Mouse (Mus musculus) CH12.LX (cell line): Measurements from ENCODE around the gene B3galt1. TPM values are rescaled to one million over a fixed set of nuclear protein-coding genes. Genes with fewer than 3 reads are reported as not detected.

Experiments used
- DNase-seq: peaks from one replicate; pipeline ENCODE4 v3.0.0-alpha.2; 2013; ENCODE audit errors: extremely low read depth
- H3K27ac ChIP-seq: 2 replicates; pipeline ENCODE4 v1.5.1; 2012; ENCODE audit warnings: low read depth, mild to moderate bottlenecking, control low read depth, moderate library complexity; ENCODE audit not compliant: insufficient read depth
- H3K27me3 ChIP-seq: replicated peaks from 2 replicates; pipeline ENCODE3; 2012; ENCODE audit warnings: inconsistent platforms
- H3K36me3 ChIP-seq, 2 experiments: replicated peaks in 1 of 2; 2 replicates each; pipeline versions ENCODE3 to v1.6.1; 2012; ENCODE audit warnings: inconsistent platforms in 1 of 2, low read length in 1 of 2, mild to moderate bottlenecking in 1 of 2, mixed read lengths in 1 of 2, moderate library complexity in 1 of 2; ENCODE audit not compliant: control insufficient read depth in 1 of 2, insufficient read depth in 1 of 2
- H3K4me1 ChIP-seq, 2 experiments: 2 replicates each; pipeline ENCODE4 v1.6.1; 2012; ENCODE audit warnings: inconsistent platforms in 1 of 2, moderate library complexity in 1 of 2; ENCODE audit not compliant: insufficient read depth in 2 of 2, control insufficient read depth in 1 of 2
- H3K4me2 ChIP-seq: 2 replicates; pipeline ENCODE4 v1.6.1; 2012; ENCODE audit warnings: low read depth, mild to moderate bottlenecking, control low read depth; ENCODE audit not compliant: poor library complexity, insufficient read depth, severe bottlenecking
- H3K4me3 ChIP-seq, 3 experiments: fragments of 150-350 bp in 1 of 3; sonication (generic) in 1 of 3; replicated peaks in 1 of 3; 2 replicates each; pipeline versions ENCODE3 to v1.5.1; 2011 to 2012; ENCODE audit warnings: low read depth in 2 of 3, low read length in 2 of 3, mild to moderate bottlenecking in 2 of 3, moderate library complexity in 2 of 3, control low read depth in 1 of 3, improper control_type of control experiment in 1 of 3, inconsistent platforms in 1 of 3, mixed read lengths in 1 of 3; ENCODE audit not compliant: poor library complexity in 1 of 3
- H3K79me2 ChIP-seq: replicated peaks from 2 replicates; pipeline ENCODE4 v1.6.1; 2012; ENCODE audit warnings: mild to moderate bottlenecking, moderate library complexity; ENCODE audit not compliant: control insufficient read depth, poor library complexity, insufficient read depth, severe bottlenecking; ENCODE audit errors: extremely low read depth
- H3K9ac ChIP-seq: 2 replicates; pipeline ENCODE4 v1.6.1; 2012; ENCODE audit warnings: low read depth, mild to moderate bottlenecking, control low read depth, moderate library complexity; ENCODE audit not compliant: insufficient read depth
- H3K9me3 ChIP-seq: replicated peaks from 2 replicates; pipeline ENCODE3; 2012; ENCODE audit warnings: low read length, inconsistent platforms, mixed read lengths
- BHLHE40 ChIP-seq: IDR thresholded peaks from 2 replicates; pipeline ENCODE4 v1.6.1; 2011; ENCODE audit warnings: mild to moderate bottlenecking, low read depth, low read length, improper control_type of control experiment
- CHD1 ChIP-seq: IDR thresholded peaks from 2 replicates; pipeline ENCODE4 v1.6.1; 2012; ENCODE audit warnings: low read depth, low read length, improper control_type of control experiment, inconsistent platforms
- CHD2 ChIP-seq: IDR thresholded peaks from 2 replicates; pipeline ENCODE4 v1.6.1; 2011; ENCODE audit warnings: low read length, improper control_type of control experiment
- ETS1 ChIP-seq: conservative IDR thresholded peaks from 2 replicates; pipeline ENCODE4 v1.6.1; 2012; ENCODE audit warnings: low read depth, mild to moderate bottlenecking, inconsistent platforms, low read length, improper control_type of control experiment, moderate library complexity
- JUN ChIP-seq: IDR thresholded peaks from 2 replicates; pipeline ENCODE4 v1.6.1; 2011; ENCODE audit warnings: low read depth, mild to moderate bottlenecking, low read length, improper control_type of control experiment, moderate library complexity; ENCODE audit not compliant: insufficient read depth
- JUND ChIP-seq: conservative IDR thresholded peaks from 2 replicates; pipeline ENCODE4 v1.6.1; 2011; ENCODE audit warnings: low read depth, low read length, improper control_type of control experiment
- MAX ChIP-seq: IDR thresholded peaks from 2 replicates; pipeline ENCODE4 v1.6.1; 2011; ENCODE audit warnings: low read length, improper control_type of control experiment
- MAZ ChIP-seq: IDR thresholded peaks from 2 replicates; pipeline ENCODE4 v1.6.1; 2012; ENCODE audit warnings: low read depth, mild to moderate bottlenecking, inconsistent platforms, low read length, improper control_type of control experiment, moderate library complexity
- MEF2A ChIP-seq: IDR thresholded peaks from 2 replicates; pipeline ENCODE4 v1.6.1; 2014; ENCODE audit warnings: low read depth, mild to moderate bottlenecking, inconsistent platforms, low read length, improper control_type of control experiment, borderline replicate concordance
- MXI1 ChIP-seq: IDR thresholded peaks from 2 replicates; pipeline ENCODE4 v1.6.1; 2011; ENCODE audit warnings: mild to moderate bottlenecking, low read depth, low read length, improper control_type of control experiment
- PAX5 ChIP-seq: IDR thresholded peaks from 2 replicates; pipeline ENCODE4 v1.6.1; 2012; ENCODE audit warnings: low read length, inconsistent platforms, mixed read lengths
- POLR2A ChIP-seq: IDR thresholded peaks from 2 replicates; pipeline ENCODE4 v1.6.1; 2011; ENCODE audit warnings: low read depth, mild to moderate bottlenecking, improper control_type of control experiment, low read length
- RAD21 ChIP-seq: IDR thresholded peaks from 2 replicates; pipeline ENCODE4 v1.6.1; 2011; ENCODE audit warnings: low read depth, mild to moderate bottlenecking, low read length, improper control_type of control experiment, moderate library complexity
- RCOR1 ChIP-seq: conservative IDR thresholded peaks from 2 replicates; pipeline ENCODE4 v1.6.1; 2012; ENCODE audit warnings: low read depth, mild to moderate bottlenecking, inconsistent platforms, low read length, improper control_type of control experiment
- SIN3A ChIP-seq: IDR thresholded peaks from 2 replicates; pipeline ENCODE4 v1.6.1; 2012; ENCODE audit warnings: low read length, improper control_type of control experiment, inconsistent platforms
- TCF12 ChIP-seq: IDR thresholded peaks from 2 replicates; pipeline ENCODE4 v1.6.1; 2014; ENCODE audit warnings: low read depth, mild to moderate bottlenecking, inconsistent platforms, low read length, improper control_type of control experiment
- UBTF ChIP-seq: IDR thresholded peaks from 2 replicates; pipeline ENCODE4 v1.6.1; 2012; ENCODE audit warnings: low read depth, mild to moderate bottlenecking, inconsistent platforms, low read length, improper control_type of control experiment, moderate library complexity
- USF1 ChIP-seq: IDR thresholded peaks from 2 replicates; pipeline ENCODE4 v1.6.1; 2014; ENCODE audit warnings: low read depth, mild to moderate bottlenecking, inconsistent platforms, low read length, improper control_type of control experiment
- USF2 ChIP-seq: conservative IDR thresholded peaks from 2 replicates; pipeline ENCODE4 v1.6.1; 2011; ENCODE audit warnings: low read depth, low read length, improper control_type of control experiment
- ZC3H11A ChIP-seq: IDR thresholded peaks from 2 replicates; pipeline ENCODE4 v1.6.1; 2012; ENCODE audit warnings: low read depth, mild to moderate bottlenecking, inconsistent platforms, low read length, improper control_type of control experiment
- ZKSCAN1 ChIP-seq: IDR thresholded peaks from 2 replicates; pipeline ENCODE4 v1.6.1; 2012; ENCODE audit warnings: low read depth, inconsistent platforms, low read length, improper control_type of control experiment, borderline replicate concordance
- ZMIZ1 ChIP-seq: IDR thresholded peaks from 2 replicates; pipeline ENCODE4 v1.6.1; 2012; ENCODE audit warnings: low read depth, mild to moderate bottlenecking, inconsistent platforms, low read length, improper control_type of control experiment
- ZNF384 ChIP-seq: IDR thresholded peaks from 2 replicates; pipeline ENCODE4 v1.6.1; 2012; ENCODE audit warnings: low read depth, low read length, improper control_type of control experiment, inconsistent platforms
- dilution Hi-C: fragments of 300-500 bp; cut with MboI; formaldehyde crosslinking; loops from 2 replicates; pipeline ENCODE4 v1.14.3; 2020; ENCODE audit warnings: low sequenced_read_pairs; ENCODE audit not compliant: extremely low pct_unique_long_range_greater_than_20kb, extremely low pct_ligation_motif_present
- in situ Hi-C: fragments of 300-500 bp; cut with MboI; formaldehyde crosslinking; loops from 3 replicates; pipeline ENCODE4 v1.14.3; 2019; ENCODE audit warnings: low sequenced_read_pairs, low pct_ligation_motif_present, low pct_unique_long_range_greater_than_20kb, mixed read lengths
- polyA plus RNA-seq: library from polyadenylated mRNA; unstranded; fragments of >175 nt; gene quantifications from 2 replicates; pipeline ENCODE4 v1.2.1, GENCODE M21; 2012; ENCODE audit warnings: low read depth; ENCODE audit not compliant: insufficient read length
- total RNA-seq, 2 experiments: library from RNA; depleted of rRNA; stranded (reverse); fragments of 300-350 nt in 1 of 2; fragments of >200 nt in 1 of 2; gene quantifications; 2 replicates each; pipeline ENCODE4 v1.2.3; 2012 to 2014

B3galt1 gene
- total and polyA plus RNA-seq, 3 experiments, result not detected

GRCm38 (mm10) chr2:67797561-67797960 is 231.9 kb downstream of the B3galt1 start:
- Histone ChIP-seq H3K4me2 (no peak overlapping the region), H3K4me1 (no peaks in the 10 kb centered on the region), H3K9me3 (peaks cover 36% of the 10 kb centered on the region), H3K4me3 (no peak overlapping the region), H3K79me2 (no peaks in the 10 kb centered on the region), H3K9ac (no peak overlapping the region), H3K36me3 (no peaks in the 10 kb centered on the region), H3K27me3 (no peaks in the 10 kb centered on the region), H3K27ac (no peak overlapping the region)
- TF ChIP-seq BHLHE40 (no peak), JUN (no peak), MXI1 (no peak), ZMIZ1 (no peak), CHD1 (no peak), PAX5 (no peak), CHD2 (no peak), ZNF384 (no peak), JUND (no peak), ETS1 (no peak), ZC3H11A (no peak), USF2 (no peak)
- no peak for DNase-seq
- dilution Hi-C loops (no loop called here), in situ Hi-C loops (no loop called here)

- no peak for TF ChIP-seq TCF12
- TF ChIP-seq MAX, result no peak
- TF ChIP-seq MEF2A, result no peak
- TF ChIP-seq ZC3H11A, result no peak
- no peak for TF ChIP-seq POLR2A
- no peak for TF ChIP-seq RCOR1
- TF ChIP-seq UBTF, result no peak
- TF ChIP-seq RAD21, result no peak
- TF ChIP-seq SIN3A, result no peak
- no peak for TF ChIP-seq MAZ
- TF ChIP-seq ZNF384, result no peak
- no peak for TF ChIP-seq USF1
- no peak for TF ChIP-seq MXI1
- no peak for TF ChIP-seq ZMIZ1
- no peak for TF ChIP-seq ZKSCAN1
- H3K27me3 ChIP-seq, result no peaks in the 10 kb centered on the region
- no peaks in the 10 kb centered on the region for H3K36me3 ChIP-seq
- no peaks in the 10 kb centered on the region for H3K79me2 ChIP-seq
- DNase-seq, result no peak
- dilution Hi-C loops (no loop called here), in situ Hi-C loops (no loop called here)
- no peak overlapping the region for H3K9ac ChIP-seq
- no peaks in the 10 kb centered on the region for H3K4me1 ChIP-seq
- no peak overlapping the region for H3K4me2 ChIP-seq
- H3K9me3 ChIP-seq, result peaks cover 46% of the 10 kb centered on the region
- H3K4me3 ChIP-seq, result no peak overlapping the region
- H3K27ac ChIP-seq, result no peak overlapping the region
Observed at GRCm38 (mm10) chr2:67799981-67800380, 234.3 kb downstream of the B3galt1 start.
